Mouse (Mus musculus): ENCODE results near the gene Dph3. TPM values are rescaled to one million over a fixed set of nuclear protein-coding genes. Genes with fewer than 3 reads are reported as not detected.

The Dph3 gene
- total RNA-seq, 2 experiments from 2014 or later, result 88.8 to 91.0 TPM

DNA sequence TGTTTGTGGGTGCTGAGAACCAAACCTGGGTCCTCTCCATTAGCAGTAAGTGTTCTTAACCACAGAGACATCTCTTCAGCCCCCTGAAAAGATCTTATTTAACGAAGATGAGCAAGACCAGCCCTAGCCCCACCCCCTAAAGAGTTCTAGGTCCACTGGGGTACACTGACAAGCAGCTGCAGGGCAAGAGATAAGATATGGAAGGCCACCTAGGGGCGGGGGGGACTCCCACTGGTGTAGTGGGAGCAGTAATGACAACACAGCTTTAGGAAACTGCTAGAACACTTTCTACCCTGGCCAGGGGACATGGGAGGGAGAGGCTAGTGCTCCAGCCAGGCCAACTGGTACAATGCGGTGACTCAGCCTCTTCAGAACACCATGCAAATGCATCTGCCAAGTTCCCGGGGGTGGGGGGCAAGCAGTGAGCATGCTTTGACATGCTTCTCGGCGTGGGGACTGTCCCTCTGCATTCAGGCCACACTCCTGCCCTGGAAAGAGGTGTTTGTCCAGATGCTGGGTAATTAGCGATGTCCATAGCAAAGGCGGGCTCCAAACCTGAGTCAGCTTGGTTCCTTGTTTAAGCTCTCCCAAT lies 47.8 kb downstream of the Dph3 start:
- DNase-seq (ENCODE audit: low spot score), result peak; percentile 20
- intact Hi-C loops (cut with DNase I), result no loop called here

DNA sequence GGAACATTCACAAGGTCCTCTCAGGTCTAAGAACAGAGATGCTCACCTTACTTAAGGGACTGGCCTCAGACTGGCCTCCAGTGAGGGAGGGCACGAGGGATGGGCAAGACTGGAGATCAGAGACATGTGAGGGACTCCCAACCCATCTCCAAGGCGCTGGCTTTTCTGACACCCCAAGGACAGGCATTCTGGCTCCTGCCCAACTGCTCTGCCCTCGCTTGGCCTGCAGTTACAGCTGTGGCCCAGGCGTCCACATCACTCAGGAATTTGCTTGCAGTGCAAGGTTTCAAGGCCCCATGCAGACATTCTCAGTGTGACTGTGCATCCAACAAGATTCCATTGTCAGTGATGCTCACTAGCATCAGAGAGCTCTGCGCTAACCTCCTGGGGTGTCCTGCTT lies 49.0 kb downstream of the Dph3 start:
- DNase-seq (ENCODE audit: low spot score), result no peak
- intact Hi-C loops (cut with DNase I), result no loop called here

DNA sequence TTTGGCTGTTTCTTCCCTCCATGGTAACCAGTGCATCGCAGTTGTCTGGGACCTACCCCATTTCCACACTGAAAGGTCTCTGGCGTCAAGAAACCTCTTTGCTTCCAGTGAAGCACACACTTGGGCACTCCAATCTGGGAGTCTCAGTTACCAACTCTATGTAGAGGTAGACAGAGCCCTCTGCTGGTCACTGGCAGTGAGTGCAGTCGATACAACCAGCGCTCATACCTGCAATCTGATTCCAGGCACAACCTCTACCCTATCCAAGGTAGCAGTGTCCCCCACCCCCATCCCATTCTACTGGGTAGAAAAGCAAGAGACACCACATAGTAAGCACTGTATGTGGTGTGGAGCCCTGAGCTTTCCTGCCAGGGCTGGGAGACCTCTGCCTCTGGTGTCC lies 53.0 kb downstream of the Dph3 start:
- intact Hi-C loops (cut with DNase I), result loop anchor here (1.0 to 5.0 kb wide), 4 partner anchors 44 to 375 kb away; no protein-coding TSS in a partner anchor
- DNase-seq (ENCODE audit: low spot score), result peak; percentile 42

Other genes with a start within 250 kb of the Dph3 start
- gene Galnt15, start 56.7 kb downstream of the Dph3 start, total RNA-seq (2021), result 10 to 100 TPM; 14.1 to 17.1 TPM
- gene Oxnad1, start 355 bp downstream of the Dph3 start, total RNA-seq (2021), result 10 to 100 TPM; 50.4 to 56.2 TPM
- not detected for gene Msmb, start 56.3 kb upstream of the Dph3 start, total RNA-seq (2021)
- gene Ncoa4, start 74.1 kb upstream of the Dph3 start, total RNA-seq (2021), result 100 to 1,000 TPM; 126 TPM
- gene Timm23, start 116.2 kb upstream of the Dph3 start, total RNA-seq (2021), result 100 to 1,000 TPM; 209 to 233 TPM
- gene Parg, start 116.2 kb upstream of the Dph3 start, total RNA-seq (2021), result 10 to 100 TPM; 21.7 to 22.1 TPM
- gene Ogdhl, start 236.3 kb upstream of the Dph3 start, total RNA-seq (2021), result 10 to 100 TPM; 78.0 to 92.1 TPM